Mouse (Mus musculus) liver, embryonic 14.5 days (tissue): Measurements from ENCODE around the gene Elob. TPM values are rescaled to one million over a fixed set of nuclear protein-coding genes. Genes with fewer than 3 reads are reported as not detected.

Experiments
- ATAC-seq: fragments of 200-750 bp; cut with Nextera tagmentation; 2 replicates; pipeline ENCODE4 v1.8.0; 2017; ENCODE audit warnings: moderate number of reproducible peaks, mild to moderate bottlenecking, moderate library complexity; ENCODE audit not compliant: insufficient read depth
- DNase-seq, 3 experiments: peaks; one replicate each; pipeline ENCODE4 v3.0.0-alpha.2; 2012 to 2013; ENCODE audit warnings: low read depth in 3 of 3, low spot score in 3 of 3
- H3K27ac ChIP-seq: fragments of 300-500 bp; sonication (generic); 2 replicates; pipeline ENCODE4 v1.5.1; 2014; ENCODE audit warnings: moderate library complexity, mild to moderate bottlenecking, control low read depth, inconsistent platforms
- H3K27me3 ChIP-seq: fragments of 300-500 bp; sonication (generic); 2 replicates; pipeline ENCODE4 v1.6.1; 2014; ENCODE audit warnings: mild to moderate bottlenecking, low read length, moderate library complexity; ENCODE audit not compliant: control insufficient read depth, insufficient read depth
- H3K36me3 ChIP-seq: fragments of 300-500 bp; sonication (generic); replicated peaks from 2 replicates; pipeline ENCODE4 v1.6.1; 2014; ENCODE audit warnings: low read depth; ENCODE audit not compliant: control insufficient read depth, insufficient read depth
- H3K4me1 ChIP-seq, 2 experiments: fragments of 200-500 bp in 1 of 2; fragments of 300-500 bp in 1 of 2; sonication (generic) in 1 of 2; replicated peaks; 2 replicates each; pipeline ENCODE4 v1.6.1; 2012 to 2014; ENCODE audit warnings: antibody characterized with exemption in 1 of 2, inconsistent platforms in 1 of 2, low read length in 1 of 2; ENCODE audit not compliant: control insufficient read depth in 2 of 2, insufficient read depth in 2 of 2
- H3K4me2 ChIP-seq: fragments of 300-500 bp; sonication (generic); 2 replicates; pipeline ENCODE4 v1.6.1; 2014; ENCODE audit warnings: low read depth, mild to moderate bottlenecking, control low read depth, moderate library complexity
- H3K4me3 ChIP-seq, 2 experiments: fragments of 200-500 bp in 1 of 2; fragments of 300-500 bp in 1 of 2; sonication (generic) in 1 of 2; 2 replicates each; pipeline ENCODE4 v1.5.1; 2012 to 2014; ENCODE audit warnings: low read depth in 2 of 2, low read length in 2 of 2, mild to moderate bottlenecking in 2 of 2, control low read depth in 1 of 2, inconsistent platforms in 1 of 2, moderate library complexity in 1 of 2; ENCODE audit not compliant: insufficient read depth in 1 of 2
- H3K9ac ChIP-seq: fragments of 300-500 bp; sonication (generic); replicated peaks from 2 replicates; pipeline ENCODE4 v1.6.1; 2014; ENCODE audit warnings: mild to moderate bottlenecking, control low read depth, moderate library complexity
- H3K9me3 ChIP-seq: fragments of 300-500 bp; sonication (generic); 2 replicates; pipeline ENCODE4 v1.6.1; 2016; ENCODE audit warnings: low read length, mixed read lengths; ENCODE audit not compliant: control insufficient read depth
- CTCF ChIP-seq: IDR thresholded peaks from 2 replicates; pipeline ENCODE4 v1.5.1; 2016; ENCODE audit warnings: antibody characterized with exemption, low read depth, control low read depth
- EP300 ChIP-seq: IDR thresholded peaks from 2 replicates; pipeline ENCODE4 v1.6.1; 2016; ENCODE audit warnings: antibody characterized with exemption, low read depth
- WGBS: fragments of 180-500 bp; shearing (Covaris S2); extraction: QIAGEN DNeasy Blood & Tissue Kit; methylation state at CpG from one replicate; pipeline ENCODE4 v1.1.7; 2014; ENCODE audit not compliant: insufficient replicate concordance; 5-methylcytosine and 5-hydroxymethylcytosine counted together
- polyA plus RNA-seq, 2 experiments: library from polyadenylated mRNA; depleted of rRNA in 1 of 2; stranded (reverse) in 1 of 2; unstranded in 1 of 2; fragments of >200 nt; fragmentation: Nextera tagmentation in 1 of 2; extraction: Ambion mirVana in 1 of 2; gene quantifications; 2 replicates each; pipeline versions ENCODE4 v1.2.1 to v1.2.3; 2012 to 2014

The Elob gene
- polyA plus RNA-seq, 2 experiments, result 284 to 544 TPM

DNA sequence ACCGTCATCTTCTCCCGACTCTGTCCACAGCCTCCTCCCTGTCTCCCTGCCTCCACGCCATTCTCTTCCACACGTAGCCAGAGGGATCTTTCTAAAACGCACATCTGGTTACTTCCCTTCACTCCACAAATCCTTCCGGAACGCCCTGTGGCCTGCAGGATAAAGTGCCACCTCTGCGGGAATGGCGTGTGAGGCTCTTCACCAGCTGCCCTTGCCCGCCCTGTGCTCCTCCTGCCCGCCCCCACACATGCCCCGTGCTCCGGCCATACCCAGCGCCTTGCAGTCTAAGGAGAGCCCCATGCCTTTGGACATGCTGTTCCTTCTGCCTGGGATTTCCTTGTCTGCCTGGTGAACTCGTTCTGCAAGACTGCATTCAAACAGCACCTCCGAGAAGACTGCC is 5.9 kb downstream of the Elob start:
- Histone ChIP-seq H3K27me3 (no peaks in the 10 kb centered on the region), H3K36me3 (peaks cover 85% of the 10 kb centered on the region), H3K9me3 (peaks cover 14% of the 10 kb centered on the region), H3K4me1 (peaks cover 6% of the 10 kb centered on the region in 2 experiments), H3K9ac (no peak overlapping the region), H3K27ac (no peak overlapping the region), H3K4me3 (no peak overlapping the region), H3K4me2 (no peak overlapping the region)
- ATAC-seq, result no peak
- no peak for DNase-seq
- 86% methylated on average over 16 of the region's 16 CpGs for WGBS
- TF ChIP-seq CTCF (no peak), EP300 (no peak)

DNA sequence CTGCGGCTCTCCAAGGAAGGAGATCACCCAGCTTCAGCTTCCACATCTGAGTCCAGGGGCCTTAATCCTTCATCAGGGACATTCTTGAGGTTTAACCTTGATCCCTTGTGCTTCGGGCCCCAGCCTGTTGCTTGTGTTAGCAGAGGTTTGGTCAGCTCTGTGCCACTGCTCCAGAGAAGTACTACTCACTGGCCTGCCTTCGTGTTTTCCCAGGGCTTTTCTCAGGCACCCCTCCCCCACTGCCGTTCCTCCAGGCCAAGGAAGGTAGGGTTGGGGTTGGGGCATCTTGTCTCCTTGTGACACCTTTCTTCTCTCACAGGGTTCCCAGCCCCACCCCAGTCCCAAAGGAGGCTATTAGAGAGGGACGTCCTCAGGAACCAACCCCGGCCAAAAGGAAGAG is 6.8 kb downstream of the Elob start:
- 80% methylated on average over 6 of the region's 6 CpGs for WGBS
- Histone ChIP-seq H3K4me3 (no peak overlapping the region), H3K27me3 (no peaks in the 10 kb centered on the region), H3K4me1 (no peaks in the 10 kb centered on the region), H3K9me3 (peaks cover 22% of the 10 kb centered on the region), H3K4me2 (no peak overlapping the region), H3K27ac (no peak overlapping the region), H3K36me3 (peaks cover 94% of the 10 kb centered on the region), H3K9ac (no peak overlapping the region)
- ATAC-seq, result no peak
- DNase-seq, result no peak
- TF ChIP-seq CTCF, result no peak
- no peak for TF ChIP-seq EP300

DNA sequence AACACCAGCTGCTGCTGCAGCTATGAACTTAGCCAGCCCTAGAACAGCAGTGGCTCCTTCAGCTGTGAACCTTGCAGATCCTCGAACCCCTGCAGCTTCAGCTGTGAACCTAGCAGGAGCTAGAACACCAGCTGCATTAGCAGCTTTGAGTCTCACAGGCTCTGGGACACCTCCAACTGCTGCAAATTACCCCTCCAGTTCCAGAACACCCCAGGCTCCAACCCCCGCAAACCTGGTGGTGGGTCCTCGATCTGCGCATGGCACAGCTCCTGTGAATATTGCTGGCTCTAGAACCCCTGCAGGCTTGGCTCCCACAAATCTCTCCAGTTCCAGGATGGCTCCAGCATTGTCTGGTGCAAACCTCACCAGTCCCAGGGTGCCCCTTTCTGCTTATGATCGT is 8.2 kb downstream of the Elob start:
- Histone ChIP-seq H3K4me2 (no peak overlapping the region), H3K4me3 (no peak overlapping the region), H3K27me3 (no peaks in the 10 kb centered on the region), H3K9ac (no peak overlapping the region), H3K9me3 (peaks cover 22% of the 10 kb centered on the region), H3K4me1 (no peaks in the 10 kb centered on the region), H3K36me3 (peaks cover 98% of the 10 kb centered on the region), H3K27ac (no peak overlapping the region)
- 96% methylated on average over 5 of the region's 5 CpGs for WGBS
- DNase-seq, result no peak
- ATAC-seq, result no peak
- no peak for TF ChIP-seq EP300
- no peak for TF ChIP-seq CTCF

DNA sequence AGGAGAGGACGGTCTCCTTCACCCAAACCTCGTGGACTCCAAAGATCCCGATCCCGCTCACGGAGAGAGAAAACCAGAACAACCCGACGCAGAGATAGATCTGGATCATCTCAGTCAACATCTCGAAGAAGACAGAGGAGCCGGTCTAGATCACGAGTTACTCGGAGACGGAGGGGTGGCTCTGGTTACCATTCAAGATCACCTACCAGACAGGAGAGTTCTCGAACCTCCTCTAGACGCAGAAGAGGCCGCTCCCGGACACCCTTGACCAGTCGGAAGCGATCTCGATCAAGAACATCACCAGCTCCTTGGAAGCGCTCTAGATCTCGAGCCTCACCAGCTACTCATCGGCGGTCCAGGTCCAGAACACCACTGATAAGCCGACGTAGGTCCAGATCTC is 9.7 kb downstream of the Elob start:
- Histone ChIP-seq H3K27me3 (no peaks in the 10 kb centered on the region), H3K4me1 (no peaks in the 10 kb centered on the region), H3K4me3 (no peak overlapping the region), H3K36me3 (peaks cover 99% of the 10 kb centered on the region), H3K4me2 (no peak overlapping the region), H3K9ac (no peak overlapping the region), H3K9me3 (peaks cover 27% of the 10 kb centered on the region), H3K27ac (no peak overlapping the region)
- no peak for ATAC-seq
- WGBS, result 94% methylated on average over 25 of the region's 25 CpGs
- no peak for TF ChIP-seq CTCF
- TF ChIP-seq EP300, result no peak
- DNase-seq, result no peak

DNA sequence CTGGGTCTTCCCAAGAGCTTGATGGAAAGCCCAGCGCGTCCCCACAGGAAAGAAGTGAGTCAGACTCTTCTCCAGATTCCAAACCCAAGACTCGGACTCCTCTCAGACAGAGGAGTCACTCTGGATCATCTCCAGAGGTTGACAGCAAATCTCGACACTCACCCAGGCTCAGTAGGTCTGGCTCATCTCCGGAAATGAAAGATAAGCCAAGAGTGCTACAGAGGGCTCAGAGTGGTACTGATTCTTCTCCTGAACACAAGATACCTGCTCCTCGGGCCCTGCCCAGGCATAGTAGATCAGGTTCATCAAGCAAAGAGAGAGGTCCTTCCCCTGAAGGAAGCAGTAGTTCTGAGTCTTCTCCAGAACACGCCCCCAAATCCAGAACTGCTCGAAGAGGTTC is 10.4 kb downstream of the Elob start:
- DNase-seq (no peak), ATAC-seq (no peak)
- H3K4me2 ChIP-seq, result no peak overlapping the region
- H3K4me3 ChIP-seq, result no peak overlapping the region
- peaks cover 27% of the 10 kb centered on the region for H3K9me3 ChIP-seq
- no peaks in the 10 kb centered on the region for H3K27me3 ChIP-seq
- no peak overlapping the region for H3K9ac ChIP-seq
- H3K27ac ChIP-seq, result no peak overlapping the region
- TF ChIP-seq CTCF, result no peak
- TF ChIP-seq EP300, result no peak
- H3K4me1 ChIP-seq, result no peaks in the 10 kb centered on the region
- 94% methylated on average over 8 of the region's 8 CpGs for WGBS
- peaks cover 99% of the 10 kb centered on the region for H3K36me3 ChIP-seq

DNA sequence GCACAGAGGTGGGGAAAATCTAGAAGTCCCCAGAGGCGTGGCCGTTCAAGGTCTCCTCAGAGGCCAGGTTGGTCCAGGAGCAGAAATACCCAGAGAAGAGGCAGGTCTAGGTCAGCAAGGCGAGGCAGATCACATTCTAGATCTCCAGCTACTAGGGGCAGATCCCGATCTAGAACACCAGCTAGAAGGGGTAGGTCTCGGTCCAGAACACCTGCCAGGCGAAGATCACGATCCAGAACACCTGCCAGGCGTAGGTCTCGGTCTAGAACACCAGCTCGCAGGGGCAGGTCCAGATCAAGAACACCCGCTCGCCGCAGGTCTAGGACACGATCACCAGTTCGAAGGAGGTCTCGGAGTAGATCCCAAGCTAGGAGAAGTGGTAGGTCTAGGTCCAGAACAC is 13.3 kb downstream of the Elob start:
- ATAC-seq (no peak), DNase-seq (no peak)
- Histone ChIP-seq H3K9me3 (peaks cover 27% of the 10 kb centered on the region), H3K4me1 (no peaks in the 10 kb centered on the region), H3K27ac (no peak overlapping the region), H3K4me3 (no peak overlapping the region), H3K36me3 (peaks cover 98% of the 10 kb centered on the region), H3K4me2 (no peak overlapping the region), H3K27me3 (no peaks in the 10 kb centered on the region), H3K9ac (no peak overlapping the region)
- WGBS, result 97% methylated on average over 16 of the region's 16 CpGs
- no peak for TF ChIP-seq CTCF
- no peak for TF ChIP-seq EP300
